Mouse (Mus musculus) embryonic facial prominence, embryonic 10.5 days (tissue): ENCODE data around the gene Tcp11. TPM values are rescaled to one million over a fixed set of nuclear protein-coding genes. Genes with fewer than 3 reads are reported as not detected.
A peak's percentile ranks its signal among the peaks of the same experiment; 100 is the strongest.

Experiments
- DNase-seq: peaks from one replicate; pipeline ENCODE4 v3.0.0-alpha.2; 2017; ENCODE audit warnings: low spot score
- H3K27ac ChIP-seq: fragments of 300-500 bp; sonication (generic); replicated peaks from 2 replicates; pipeline ENCODE4 v1.5.1; 2016; ENCODE audit warnings: mild to moderate bottlenecking
- H3K27me3 ChIP-seq: fragments of 300-500 bp; sonication (generic); replicated peaks from 2 replicates; pipeline ENCODE4 v1.6.1; 2016; ENCODE audit warnings: low read depth, mild to moderate bottlenecking; ENCODE audit not compliant: poor library complexity, severe bottlenecking
- H3K36me3 ChIP-seq: fragments of 300-500 bp; sonication (generic); replicated peaks from 2 replicates; pipeline ENCODE4 v1.6.1; 2016; ENCODE audit warnings: mild to moderate bottlenecking, moderate library complexity
- H3K4me1 ChIP-seq: fragments of 300-500 bp; sonication (generic); 2 replicates; pipeline ENCODE4 v1.6.1; 2016
- H3K4me3 ChIP-seq: fragments of 300-500 bp; sonication (generic); 2 replicates; pipeline ENCODE4 v1.5.1; 2016; ENCODE audit warnings: mild to moderate bottlenecking, moderate library complexity
- H3K9me3 ChIP-seq: fragments of 300-500 bp; sonication (generic); 2 replicates; pipeline ENCODE4 v1.6.1; 2016; ENCODE audit warnings: mild to moderate bottlenecking
- WGBS: fragments of 180-500 bp; shearing (Covaris S2); methylation state at CpG from one replicate; pipeline ENCODE4 v1.1.7; 2016; 5-methylcytosine and 5-hydroxymethylcytosine counted together
- polyA plus RNA-seq: library from polyadenylated mRNA; unstranded; fragments of >200 nt; fragmentation: Nextera tagmentation; extraction: Ambion mirVana; gene quantifications from 2 replicates; pipeline ENCODE4 v1.2.1, GENCODE M21; 2016

The Tcp11 gene
- polyA plus RNA-seq, 1 experiment from 2014 or later = 0.83 TPM

GRCm38 (mm10) chr17:28060681-28061080 is 19.8 kb downstream of the Tcp11 start:
- Histone ChIP-seq H3K27me3 (no peaks in the 10 kb centered on the region), H3K36me3 (peaks cover 51% of the 10 kb centered on the region), H3K4me1 (peaks cover 44% of the 10 kb centered on the region), H3K9me3 (no peaks in the 10 kb centered on the region), H3K27ac (peak overlapping the region; percentile 77), H3K4me3 (no peak overlapping the region; the same call in 1 of the 2 replicates)
- peak; percentile 38 for DNase-seq
- WGBS = 57% methylated on average over 11 of the region's 11 CpGs

DNA sequence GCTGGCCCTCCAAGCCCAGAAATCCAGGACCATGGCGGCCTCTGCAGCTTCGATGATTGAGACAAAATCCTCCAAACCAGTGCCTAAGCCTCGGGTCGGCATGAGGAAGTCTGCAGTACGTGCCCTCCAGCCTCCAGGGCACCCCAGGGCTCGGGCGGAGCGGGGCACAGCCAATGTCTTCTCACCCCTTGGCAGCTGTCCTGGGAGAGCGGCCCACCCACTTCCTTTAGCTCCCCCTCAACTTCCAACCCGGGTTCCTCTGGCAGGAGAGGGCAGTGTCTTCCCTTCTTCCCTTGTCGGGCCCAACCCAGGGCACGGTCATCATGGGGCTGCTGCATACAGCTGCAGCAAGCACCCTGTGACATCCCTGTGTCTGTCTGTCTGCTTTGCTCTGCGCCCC is 22.1 kb downstream of the Tcp11 start:
- DNase-seq = no peak
- H3K36me3 ChIP-seq = peaks cover 73% of the 10 kb centered on the region
- H3K27me3 ChIP-seq = no peaks in the 10 kb centered on the region
- WGBS = 91% methylated on average over 13 of the region's 13 CpGs
- H3K4me3 ChIP-seq = no peak overlapping the region
- no peak overlapping the region; the same call in 1 of the 2 replicates for H3K27ac ChIP-seq
- no peaks in the 10 kb centered on the region for H3K9me3 ChIP-seq
- H3K4me1 ChIP-seq = peaks cover 41% of the 10 kb centered on the region

DNA sequence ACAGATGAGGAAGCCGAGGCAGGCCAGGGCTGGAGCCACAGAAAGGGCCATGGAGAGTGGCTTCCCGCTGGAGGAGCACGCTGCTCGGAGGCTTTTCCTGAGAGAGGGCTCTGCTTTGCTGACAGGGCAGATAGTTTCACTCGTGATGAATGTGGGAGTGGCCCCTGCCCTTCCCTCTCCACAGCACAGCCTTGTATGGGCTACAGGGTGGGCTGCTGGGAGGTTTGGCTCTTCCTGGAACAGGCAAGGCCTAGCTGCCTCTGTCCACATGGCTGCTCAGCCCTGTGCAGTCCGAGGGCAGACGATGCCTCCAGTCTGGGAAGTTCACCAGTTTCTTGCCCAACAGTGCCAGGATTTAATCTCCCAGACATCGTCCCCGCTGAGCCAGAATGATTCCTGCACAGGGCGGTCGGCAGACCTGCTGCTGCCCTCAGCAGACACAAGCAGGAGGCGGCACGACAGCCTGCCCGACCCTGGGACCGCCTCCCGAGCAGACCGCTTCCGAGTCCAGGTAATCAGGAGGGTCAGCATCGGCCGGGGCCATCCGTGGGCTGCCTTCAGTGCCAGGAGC is 28.1 kb downstream of the Tcp11 start:
- no peak overlapping the region for H3K4me3 ChIP-seq
- peaks cover 6% of the 10 kb centered on the region; the same call in 1 of the 2 replicates for H3K4me1 ChIP-seq
- H3K9me3 ChIP-seq = no peaks in the 10 kb centered on the region
- H3K27ac ChIP-seq = 0 out of 2 replicates have a peak overlapping the region, but pooled peaks have one; percentile 7
- DNase-seq = no peak
- no peaks in the 10 kb centered on the region for H3K27me3 ChIP-seq
- 82% methylated on average over 21 of the region's 21 CpGs for WGBS
- peaks cover 91% of the 10 kb centered on the region for H3K36me3 ChIP-seq

GRCm38 (mm10) chr17:28050210-28050609 is 30.2 kb downstream of the Tcp11 start:
- Histone ChIP-seq H3K36me3 (peaks cover 84% of the 10 kb centered on the region), H3K4me1 (peaks cover 6% of the 10 kb centered on the region; the same call in 1 of the 2 replicates), H3K27ac (no peak overlapping the region), H3K4me3 (no peak overlapping the region), H3K9me3 (no peaks in the 10 kb centered on the region), H3K27me3 (no peaks in the 10 kb centered on the region)
- no peak for DNase-seq
- 94% methylated on average over 8 of the region's 8 CpGs for WGBS

DNA sequence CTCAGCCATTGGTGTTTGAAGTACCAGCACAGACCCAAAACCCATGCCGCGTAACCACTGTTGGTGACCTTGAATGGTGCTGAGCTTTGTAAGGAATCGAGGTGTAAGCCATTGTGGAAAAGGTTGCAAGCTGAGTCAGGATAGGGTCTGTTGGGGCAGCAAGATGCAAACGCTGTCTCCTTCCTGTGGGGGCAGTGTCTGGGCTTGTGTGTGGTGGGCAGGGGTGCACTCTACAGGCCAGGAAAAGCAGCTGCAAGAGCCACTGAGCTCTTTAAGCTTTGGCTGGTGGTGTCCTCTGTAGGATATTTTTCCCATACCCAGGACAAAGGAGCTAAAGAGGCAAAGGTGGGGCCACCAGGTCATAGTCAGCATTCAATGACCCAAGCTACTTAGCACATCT is 32.0 kb downstream of the Tcp11 start:
- DNase-seq = peak; percentile 66
- peaks cover 73% of the 10 kb centered on the region for H3K36me3 ChIP-seq
- 0 out of 2 replicates have a peak overlapping the region, but pooled peaks have one; percentile 4 for H3K27ac ChIP-seq
- 45% methylated on average over 4 of the region's 4 CpGs for WGBS
- no peaks in the 10 kb centered on the region for H3K9me3 ChIP-seq
- peaks cover 8% of the 10 kb centered on the region; the same call in 1 of the 2 replicates for H3K4me1 ChIP-seq
- no peaks in the 10 kb centered on the region for H3K27me3 ChIP-seq
- H3K4me3 ChIP-seq = no peak overlapping the region

GRCm38 (mm10) chr17:28047520-28047919 is 32.9 kb downstream of the Tcp11 start:
- 80% methylated on average over 5 of the region's 5 CpGs for WGBS
- DNase-seq = no peak
- peaks cover 15% of the 10 kb centered on the region; the same call in 1 of the 2 replicates for H3K4me1 ChIP-seq
- no peaks in the 10 kb centered on the region for H3K27me3 ChIP-seq
- peaks cover 72% of the 10 kb centered on the region for H3K36me3 ChIP-seq
- no peak overlapping the region; the same call in 1 of the 2 replicates for H3K27ac ChIP-seq
- no peak overlapping the region for H3K4me3 ChIP-seq
- no peaks in the 10 kb centered on the region for H3K9me3 ChIP-seq

DNA sequence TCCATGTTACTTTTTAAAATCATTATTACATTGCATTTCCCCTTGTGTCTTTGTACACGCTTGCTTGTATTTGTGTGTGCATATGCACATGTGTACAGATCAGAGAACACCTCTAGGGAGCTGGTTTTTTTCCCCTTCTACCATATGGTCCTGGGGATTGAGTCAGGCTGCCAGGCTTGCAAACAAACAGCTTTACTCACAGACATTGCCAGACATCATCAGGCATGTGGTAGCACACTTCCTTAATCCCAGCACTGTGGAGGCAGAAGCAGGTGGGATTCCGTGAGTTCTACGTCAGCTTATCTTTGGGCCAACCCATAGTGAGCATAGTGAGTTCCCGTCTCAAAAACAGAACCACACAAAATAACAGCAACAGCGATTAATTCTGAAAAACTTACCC is 33.4 kb downstream of the Tcp11 start:
- DNase-seq = no peak
- H3K4me3 ChIP-seq = no peak overlapping the region
- H3K27ac ChIP-seq = no peak overlapping the region
- H3K27me3 ChIP-seq = no peaks in the 10 kb centered on the region
- no peaks in the 10 kb centered on the region for H3K9me3 ChIP-seq
- peaks cover 72% of the 10 kb centered on the region for H3K36me3 ChIP-seq
- H3K4me1 ChIP-seq = peaks cover 18% of the 10 kb centered on the region
- 91% methylated on average over 5 of the region's 5 CpGs for WGBS

- H3K27me3 ChIP-seq = no peaks in the 10 kb centered on the region
- no peaks in the 10 kb centered on the region for H3K9me3 ChIP-seq
- no peak for DNase-seq
- peaks cover 61% of the 10 kb centered on the region for H3K36me3 ChIP-seq
- 73% methylated on average over 23 of the region's 23 CpGs for WGBS
- H3K4me3 ChIP-seq = peak overlapping the region; percentile 26; the same call in 1 of the 2 replicates
- peaks cover 46% of the 10 kb centered on the region for H3K4me1 ChIP-seq
- peak overlapping the region; percentile 74 for H3K27ac ChIP-seq
Observed at GRCm38 (mm10) chr17:28042299-28042771, 38.1 kb downstream of the Tcp11 start.

DNA sequence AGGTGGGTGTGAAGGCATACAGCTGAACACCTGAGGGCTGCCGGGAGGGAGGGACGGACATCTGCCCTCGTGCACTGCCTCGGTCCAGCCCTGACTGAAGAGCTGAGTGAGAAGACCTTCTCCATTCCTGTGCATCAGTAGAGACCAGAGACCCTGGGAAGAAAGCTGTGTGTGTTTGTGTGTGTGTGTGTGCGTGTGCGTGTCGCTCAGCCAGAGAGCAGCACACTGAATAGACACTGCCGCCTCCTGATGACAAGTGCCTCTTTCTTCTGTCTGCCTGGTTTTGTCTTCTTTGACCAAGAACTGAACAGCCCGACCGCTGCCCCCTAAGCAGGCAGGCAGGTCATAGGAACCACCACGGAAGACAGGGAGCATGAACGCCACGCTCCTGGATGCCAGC is 39.1 kb downstream of the Tcp11 start:
- DNase-seq = no peak
- Histone ChIP-seq H3K27ac (peak overlapping the region; percentile 74), H3K4me3 (peak overlapping the region; percentile 36; the same call in 1 of the 2 replicates), H3K36me3 (peaks cover 55% of the 10 kb centered on the region), H3K4me1 (peaks cover 54% of the 10 kb centered on the region), H3K27me3 (no peaks in the 10 kb centered on the region), H3K9me3 (no peaks in the 10 kb centered on the region)
- WGBS = 83% methylated on average over 13 of the region's 13 CpGs

DNA sequence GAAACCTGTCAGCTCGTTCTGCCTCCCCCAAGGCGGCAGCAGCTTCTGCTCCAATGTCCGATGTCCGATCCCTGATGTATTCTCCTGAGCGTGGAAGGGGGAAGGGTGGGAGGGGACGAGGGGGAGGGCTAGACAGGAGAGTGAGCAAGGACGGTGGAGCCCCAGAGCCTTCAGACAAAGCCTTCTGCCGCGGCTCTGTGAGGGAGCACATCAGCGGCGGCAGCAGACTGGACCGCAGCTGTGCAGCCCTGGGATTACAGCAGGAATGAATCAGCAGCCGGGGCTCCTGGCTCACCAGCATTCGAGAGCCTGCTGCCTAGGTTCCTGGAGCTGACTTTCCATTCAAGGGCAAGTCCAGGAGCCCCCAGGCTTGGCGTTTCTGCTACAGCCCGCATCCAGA is 39.8 kb downstream of the Tcp11 start:
- peaks cover 54% of the 10 kb centered on the region for H3K4me1 ChIP-seq
- H3K36me3 ChIP-seq = peaks cover 49% of the 10 kb centered on the region
- peak overlapping the region; percentile 74 for H3K27ac ChIP-seq
- no peaks in the 10 kb centered on the region for H3K27me3 ChIP-seq
- no peaks in the 10 kb centered on the region for H3K9me3 ChIP-seq
- DNase-seq = peak; percentile 60
- peak overlapping the region; percentile 36; the same call in 1 of the 2 replicates for H3K4me3 ChIP-seq
- WGBS = 39% methylated on average over 16 of the region's 16 CpGs

GRCm38 (mm10) chr17:28036813-28037756 is 43.4 kb downstream of the Tcp11 start:
- Histone ChIP-seq H3K9me3 (no peaks in the 10 kb centered on the region), H3K27ac (peak overlapping the region; percentile 5; the same call in 1 of the 2 replicates), H3K4me1 (peaks cover 55% of the 10 kb centered on the region), H3K27me3 (no peaks in the 10 kb centered on the region), H3K36me3 (peaks cover 30% of the 10 kb centered on the region), H3K4me3 (no peak overlapping the region)
- peak; percentile 52 for DNase-seq
- 67% methylated on average over 14 of the region's 14 CpGs for WGBS

DNA sequence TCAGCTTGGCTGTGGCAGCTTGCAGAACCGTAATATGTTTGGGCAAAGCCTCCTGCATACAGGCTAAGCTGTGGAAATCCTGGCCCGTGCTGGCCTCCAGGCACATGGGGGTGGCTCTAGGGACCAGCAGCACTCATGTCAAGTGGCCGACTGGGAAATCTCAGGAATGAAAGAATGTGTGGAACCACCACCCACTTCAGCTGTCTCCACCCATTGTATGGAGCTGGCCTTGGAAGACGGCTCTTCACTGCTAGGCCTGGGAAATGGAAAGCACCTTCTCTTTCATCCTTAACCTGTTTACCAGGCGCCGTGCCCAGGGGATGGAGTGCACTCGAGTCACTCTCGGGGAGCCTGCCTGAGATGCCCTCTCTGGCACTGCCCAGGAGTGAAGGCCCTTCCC is 45.5 kb downstream of the Tcp11 start:
- H3K4me1 ChIP-seq = peaks cover 48% of the 10 kb centered on the region

More for the DNA sequence above, 45.5 kb downstream of the Tcp11 start:
- no peaks in the 10 kb centered on the region for H3K9me3 ChIP-seq
- WGBS = 76% methylated on average over 8 of the region's 8 CpGs
- peaks cover 21% of the 10 kb centered on the region for H3K36me3 ChIP-seq
- H3K27me3 ChIP-seq = no peaks in the 10 kb centered on the region
- H3K4me3 ChIP-seq = no peak overlapping the region
- no peak for DNase-seq
- H3K27ac ChIP-seq = 0 out of 2 replicates have a peak overlapping the region, but pooled peaks have one; percentile 7
